In the genomic region with DNA sequence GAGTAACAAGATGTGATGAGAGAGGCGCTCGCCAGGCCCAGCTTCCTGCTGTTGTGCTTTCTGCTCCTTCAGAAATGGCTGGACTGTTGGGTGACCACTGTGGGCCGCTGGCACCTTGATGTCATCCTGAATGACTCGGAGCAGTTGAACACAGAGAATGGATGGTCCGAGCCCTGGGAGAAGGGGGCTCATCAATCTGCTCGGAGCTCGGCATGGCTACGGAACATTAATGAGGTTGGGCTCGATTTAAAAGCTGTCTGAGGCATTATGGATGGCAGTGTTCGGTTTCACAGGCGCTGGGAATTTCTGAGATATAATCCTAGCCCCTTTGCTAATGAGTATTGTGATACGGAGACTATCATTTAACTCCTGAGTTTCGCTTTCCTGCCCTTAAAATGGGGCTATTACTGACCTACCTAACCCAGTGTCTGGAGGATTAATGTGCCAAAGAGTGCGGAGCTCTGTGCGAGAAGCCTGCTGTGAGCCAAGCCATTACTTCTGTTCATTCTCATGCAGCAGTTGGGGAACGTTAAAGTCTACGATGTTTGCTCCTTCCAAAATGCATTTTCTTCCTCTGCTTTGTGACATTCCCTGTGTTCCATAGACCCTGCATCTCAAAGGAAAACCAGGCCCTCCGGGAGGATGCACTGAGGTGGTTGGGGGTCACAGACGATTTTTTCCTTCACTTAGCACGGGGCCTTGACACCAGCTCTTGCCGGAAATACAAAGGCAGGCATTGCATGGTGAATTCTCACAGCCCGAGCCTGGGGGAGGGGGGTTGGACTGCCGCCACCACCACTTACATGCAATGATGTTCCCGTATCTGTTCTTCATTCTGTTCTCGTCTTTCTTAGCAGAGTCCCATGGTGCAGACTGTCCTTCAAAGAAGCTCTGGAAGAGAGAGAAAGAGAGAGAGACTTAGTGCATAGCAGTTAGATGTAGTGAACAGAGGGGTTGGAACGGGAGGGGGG, we compare ENCODE assay signal across 10 mouse cellular contexts.
A peak's percentile ranks its signal among the peaks of the same experiment; 100 is the strongest.
DNase-seq lines count a peak whose midpoint lies in the region; ATAC-seq and TF ChIP-seq lines count a peak whose summit lies in the region.
"Had no signal": no experiment of that assay in that cellular context is flagged by ENCODE, and none has a peak within 500 bp of the region (broad histone marks: within the 10 kb centered on the region; RNA-seq: fewer than 3 reads in every experiment).

No protein-coding gene starts in this region.

- no peak overlapping the region for H3K4me3 ChIP-seq in kidney, embryonic 14.5 days (ENCODE audit: low read length)
- H3K4me3 ChIP-seq in forebrain, postnatal 0 days (ENCODE audit: low read depth, low read length) = no peak overlapping the region
- no peak overlapping the region for H3K4me3 ChIP-seq in midbrain, embryonic 13.5 days (replicated peaks)
- H3K4me3 ChIP-seq: embryonic facial prominence, embryonic 15.5 days had no signal

- H3K27me3 ChIP-seq in kidney, embryonic 14.5 days (ENCODE audit: control insufficient read depth, insufficient read depth, low read length) = no peaks in the 10 kb centered on the region
- H3K27me3 ChIP-seq in forebrain, postnatal 0 days (ENCODE audit: insufficient read depth, low read length) = no peaks in the 10 kb centered on the region
- no peaks in the 10 kb centered on the region for H3K27me3 ChIP-seq in midbrain, embryonic 13.5 days
- H3K27me3 ChIP-seq: embryonic facial prominence, embryonic 15.5 days had no signal

- H3K36me3 ChIP-seq in kidney, embryonic 14.5 days (ENCODE audit: control insufficient read depth, insufficient read depth, low read length) = no peaks in the 10 kb centered on the region
- H3K36me3 ChIP-seq in forebrain, postnatal 0 days (ENCODE audit: insufficient read depth) = no peaks in the 10 kb centered on the region
- no peaks in the 10 kb centered on the region for H3K36me3 ChIP-seq in midbrain, embryonic 13.5 days
- H3K36me3 ChIP-seq: embryonic facial prominence, embryonic 15.5 days had no signal

- ATAC-seq in kidney, embryonic 14.5 days (ENCODE audit: low FRiP score, low TSS enrichment) = peak; percentile 86
- ATAC-seq in forebrain, postnatal 0 days = peak; percentile 43; the same call in 1 of the 2 replicates
- ATAC-seq in midbrain, embryonic 13.5 days = peak; percentile 51

- peak overlapping the region; percentile 29 for H3K4me2 ChIP-seq in kidney, embryonic 14.5 days (replicated peaks; ENCODE audit: low read depth, low read length)
- H3K4me2 ChIP-seq in forebrain, postnatal 0 days (ENCODE audit: low read depth) = peak overlapping the region; percentile 4
- peak overlapping the region; percentile 26 for H3K4me2 ChIP-seq in midbrain, embryonic 13.5 days (replicated peaks)
- H3K4me2 ChIP-seq: embryonic facial prominence, embryonic 15.5 days had no signal

- H3K4me1 ChIP-seq in kidney, embryonic 14.5 days (ENCODE audit: control insufficient read depth, insufficient read depth, low read length) = peaks cover 21% of the 10 kb centered on the region
- no peaks in the 10 kb centered on the region for H3K4me1 ChIP-seq in forebrain, postnatal 0 days (ENCODE audit: insufficient read depth)
- peaks cover 29% of the 10 kb centered on the region for H3K4me1 ChIP-seq in midbrain, embryonic 13.5 days (replicated peaks)

- TF ChIP-seq CTCF in forebrain, postnatal 0 days (IDR thresholded peaks at IDR 0.05; ENCODE audit: low read depth) = no peak

- no peaks in the 10 kb centered on the region for H3K9me3 ChIP-seq in kidney, embryonic 14.5 days (ENCODE audit: control insufficient read depth, low read length)
- H3K9me3 ChIP-seq in forebrain, postnatal 0 days (ENCODE audit: low read length) = no peaks in the 10 kb centered on the region
- H3K9me3 ChIP-seq in midbrain, embryonic 13.5 days = no peaks in the 10 kb centered on the region
- H3K9me3 ChIP-seq: embryonic facial prominence, embryonic 15.5 days had no signal

- DNase-seq in kidney, adult 8-10 months = no peak
- DNase-seq in R1 (ENCODE audit: low read depth, low spot score) = peak; percentile 18
- peak; percentile 58 for DNase-seq in forebrain, postnatal 0 days
- DNase-seq in spleen, postnatal 36 days (ENCODE audit: low spot score in 2 of 2) = no peak
- no peak for DNase-seq in natural killer cell, adult 2 months (ENCODE audit: low spot score in 2 of 2)
- DNase-seq in testis, postnatal 14 days (ENCODE audit: low spot score) = no peak
- DNase-seq: kidney, adult 11 months had no signal

- peak overlapping the region; percentile 67; the same call in 1 of the 2 replicates for H3K27ac ChIP-seq in kidney, embryonic 14.5 days (ENCODE audit: low read depth, low read length)
- H3K27ac ChIP-seq in forebrain, postnatal 0 days (ENCODE audit: low read depth, low read length) = no peak overlapping the region
- peak overlapping the region; percentile 47; the same call in 1 of the 2 replicates for H3K27ac ChIP-seq in midbrain, embryonic 13.5 days
- H3K27ac ChIP-seq: embryonic facial prominence, embryonic 15.5 days had no signal

- 28% methylated on average over 26 of the region's 26 CpGs for WGBS in kidney, embryonic 14.5 days
- WGBS in forebrain, postnatal 0 days = 34% methylated on average over 26 of the region's 26 CpGs
- 46% methylated on average over 26 of the region's 26 CpGs for WGBS in midbrain, embryonic 13.5 days

- H3K9ac ChIP-seq in kidney, embryonic 14.5 days (ENCODE audit: low read depth, low read length) = peak overlapping the region; percentile 4; the same call in 1 of the 2 replicates
- H3K9ac ChIP-seq in forebrain, postnatal 0 days = 0 out of 2 replicates have a peak overlapping the region, but pooled peaks have one; percentile 7
- no peak overlapping the region for H3K9ac ChIP-seq in midbrain, embryonic 13.5 days (replicated peaks)
- H3K9ac ChIP-seq: embryonic facial prominence, embryonic 15.5 days had no signal

Comparison
In these comparisons a context has a peak if more than half of its experiments do, and no peak if none do; other contexts are left out.
1. DNase-seq: peak in R1 (single experiment) and forebrain, postnatal 0 days (single experiment); none in kidney, adult 8-10 months (0 of 2), spleen, postnatal 36 days (0 of 2), natural killer cell, adult 2 months (0 of 2) and testis, postnatal 14 days (single experiment).
2. Peak in every context shown above with its lines, with median percentiles within 50 percentile points of each other: ATAC-seq and H3K4me2 ChIP-seq.